Mouse (Mus musculus) limb, embryonic 12.5 days (tissue): ENCODE results near the gene Eef1akmt2. TPM values are rescaled to one million over a fixed set of nuclear protein-coding genes. Genes with fewer than 3 reads are reported as not detected.

Source experiments
- ATAC-seq: fragments of 200-750 bp; cut with Nextera tagmentation; 2 replicates; pipeline ENCODE4 v1.8.0; 2017; ENCODE audit warnings: low read depth, moderate TSS enrichment; ENCODE audit not compliant: insufficient number of reproducible peaks, insufficient read depth, low FRiP score, low TSS enrichment
- H3K27ac ChIP-seq: fragments of 300-500 bp; sonication (generic); 2 replicates; pipeline ENCODE4 v1.5.1; 2016; ENCODE audit warnings: mild to moderate bottlenecking, moderate library complexity
- H3K27me3 ChIP-seq: fragments of 300-500 bp; sonication (generic); 2 replicates; pipeline ENCODE4 v1.6.1; 2016; ENCODE audit warnings: mild to moderate bottlenecking, moderate library complexity
- H3K36me3 ChIP-seq: fragments of 300-500 bp; sonication (generic); 2 replicates; pipeline ENCODE4 v1.6.1; 2016; ENCODE audit warnings: mild to moderate bottlenecking, moderate library complexity
- H3K4me1 ChIP-seq: fragments of 300-500 bp; sonication (generic); replicated peaks from 2 replicates; pipeline ENCODE4 v1.6.1; 2016
- H3K4me2 ChIP-seq: fragments of 300-500 bp; sonication (generic); 2 replicates; pipeline ENCODE4 v1.6.1; 2016; ENCODE audit warnings: mild to moderate bottlenecking, moderate library complexity
- H3K4me3 ChIP-seq: fragments of 300-500 bp; sonication (generic); replicated peaks from 2 replicates; pipeline ENCODE4 v1.5.1; 2016; ENCODE audit warnings: mild to moderate bottlenecking
- H3K9ac ChIP-seq: fragments of 300-500 bp; sonication (generic); replicated peaks from 2 replicates; pipeline ENCODE4 v1.6.1; 2016; ENCODE audit warnings: mild to moderate bottlenecking, moderate library complexity
- H3K9me3 ChIP-seq: fragments of 300-500 bp; sonication (generic); 2 replicates; pipeline ENCODE4 v1.6.1; 2016; ENCODE audit warnings: mild to moderate bottlenecking, moderate library complexity
- WGBS: fragments of 180-500 bp; shearing (Covaris S2); methylation state at CpG from one replicate; pipeline ENCODE4 v1.1.7; 2016; 5-methylcytosine and 5-hydroxymethylcytosine counted together
- polyA plus RNA-seq: library from polyadenylated mRNA; unstranded; fragments of >200 nt; fragmentation: Nextera tagmentation; extraction: Ambion mirVana; gene quantifications from 2 replicates; pipeline ENCODE4 v1.2.1, GENCODE M21; 2016

Gene Eef1akmt2
- polyA plus RNA-seq, 1 experiment from 2014 or later = 78.1 TPM

GRCm38 (mm10) chr7:132859042-132859958 is 6.8 kb upstream of the Eef1akmt2 start, which contains the start of gene Abraxas2:
Gene Abraxas2 (plus strand): TSS chr7:132859225.
- peak; percentile 90 for ATAC-seq
- H3K27ac ChIP-seq = peak within 1 kb of the TSS; percentile 87

GRCm38 (mm10) chr7:132858043-132858608 is 5.7 kb upstream of the Eef1akmt2 start:
- ATAC-seq = no peak
- Histone ChIP-seq H3K4me2 (no peak overlapping the region), H3K27me3 (no peaks in the 10 kb centered on the region), H3K9ac (no peak overlapping the region), H3K9me3 (no peaks in the 10 kb centered on the region), H3K27ac (no peak overlapping the region), H3K4me3 (no peak overlapping the region), H3K4me1 (peaks cover 19% of the 10 kb centered on the region), H3K36me3 (no peaks in the 10 kb centered on the region)
- 72% methylated on average over 5 of the region's 5 CpGs for WGBS

More at GRCm38 (mm10) chr7:132859042-132859958, 6.8 kb upstream of the Eef1akmt2 start, which contains the start of gene Abraxas2:
- Histone ChIP-seq H3K4me3 (peak within 1 kb of the TSS; percentile 97), H3K36me3 (no peaks in the 10 kb centered on the region), H3K9ac (peak within 1 kb of the TSS; percentile 92), H3K4me1 (peaks cover 18% of the 10 kb centered on the region), H3K4me2 (peak within 1 kb of the TSS; percentile 65), H3K9me3 (no peaks in the 10 kb centered on the region), H3K27me3 (no peaks in the 10 kb centered on the region)
- WGBS = under 1% methylated on average over 53 of the region's 53 CpGs

GRCm38 (mm10) chr7:132856083-132856482 is 3.6 kb upstream of the Eef1akmt2 start:
- no peaks in the 10 kb centered on the region for H3K27me3 ChIP-seq
- 89% methylated on average over 1 of the region's 1 CpGs for WGBS
- ATAC-seq = no peak
- H3K4me1 ChIP-seq = peaks cover 20% of the 10 kb centered on the region
- H3K9ac ChIP-seq = no peak overlapping the region
- H3K4me2 ChIP-seq = no peak overlapping the region
- no peak overlapping the region for H3K27ac ChIP-seq
- H3K9me3 ChIP-seq = no peaks in the 10 kb centered on the region
- no peaks in the 10 kb centered on the region for H3K36me3 ChIP-seq
- H3K4me3 ChIP-seq = no peak overlapping the region

DNA sequence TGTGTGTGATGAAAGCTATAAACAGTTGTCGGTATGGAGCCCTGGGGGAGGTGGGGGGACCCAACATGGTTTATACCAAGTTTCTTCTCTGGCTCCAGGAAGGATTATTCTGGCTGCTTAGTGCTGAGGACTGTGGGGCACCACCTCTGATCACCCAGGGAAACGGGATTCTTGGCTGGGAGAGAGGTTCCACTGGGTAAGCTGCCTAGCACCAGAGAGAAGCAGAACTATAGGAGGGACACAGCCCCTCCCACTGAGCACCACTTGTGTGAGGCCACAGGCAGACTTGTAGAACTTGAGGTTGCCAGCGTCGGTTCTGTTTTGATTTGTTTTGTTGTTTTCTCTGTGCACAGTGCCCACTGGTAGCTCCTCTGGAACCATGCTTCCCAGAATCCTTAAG is 1.5 kb upstream of the Eef1akmt2 start:
- H3K4me2 ChIP-seq = no peak overlapping the region
- WGBS = 45% methylated on average over 4 of the region's 4 CpGs
- H3K9me3 ChIP-seq = no peaks in the 10 kb centered on the region
- no peak for ATAC-seq
- H3K9ac ChIP-seq = no peak overlapping the region
- peaks cover 10% of the 10 kb centered on the region for H3K4me1 ChIP-seq
- no peaks in the 10 kb centered on the region for H3K27me3 ChIP-seq
- peaks cover 17% of the 10 kb centered on the region for H3K36me3 ChIP-seq
- no peak overlapping the region for H3K4me3 ChIP-seq
- peak overlapping the region; percentile 41; the same call in 1 of the 2 replicates for H3K27ac ChIP-seq

GRCm38 (mm10) chr7:132853361-132853760 is 888 bp upstream of the Eef1akmt2 start:
- Histone ChIP-seq H3K27ac (peak overlapping the region; percentile 98; the same call in 1 of the 2 replicates), H3K27me3 (no peaks in the 10 kb centered on the region), H3K4me2 (no peak overlapping the region), H3K4me3 (no peak overlapping the region), H3K9ac (no peak overlapping the region), H3K36me3 (peaks cover 22% of the 10 kb centered on the region), H3K9me3 (no peaks in the 10 kb centered on the region), H3K4me1 (peaks cover 10% of the 10 kb centered on the region)
- no peak for ATAC-seq
- WGBS = 38% methylated on average over 6 of the region's 6 CpGs

- 94% methylated on average over 3 of the region's 3 CpGs for WGBS
- no peaks in the 10 kb centered on the region for H3K9me3 ChIP-seq
- H3K4me1 ChIP-seq = no peaks in the 10 kb centered on the region
- no peaks in the 10 kb centered on the region for H3K27me3 ChIP-seq
- H3K27ac ChIP-seq = no peak overlapping the region
- H3K4me3 ChIP-seq = no peak overlapping the region
- no peak overlapping the region for H3K4me2 ChIP-seq
- ATAC-seq = no peak
- no peak overlapping the region for H3K9ac ChIP-seq
- peaks cover 71% of the 10 kb centered on the region for H3K36me3 ChIP-seq
Observed at GRCm38 (mm10) chr7:132843152-132843551, 9.3 kb downstream of the Eef1akmt2 start.

GRCm38 (mm10) chr7:132842455-132842854 is 10.0 kb downstream of the Eef1akmt2 start:
- Histone ChIP-seq H3K9ac (no peak overlapping the region), H3K9me3 (no peaks in the 10 kb centered on the region), H3K27ac (no peak overlapping the region), H3K27me3 (no peaks in the 10 kb centered on the region), H3K36me3 (peaks cover 64% of the 10 kb centered on the region), H3K4me1 (no peaks in the 10 kb centered on the region), H3K4me3 (no peak overlapping the region), H3K4me2 (no peak overlapping the region)
- no peak for ATAC-seq
- WGBS = 94% methylated on average over 1 of the region's 1 CpGs

DNA sequence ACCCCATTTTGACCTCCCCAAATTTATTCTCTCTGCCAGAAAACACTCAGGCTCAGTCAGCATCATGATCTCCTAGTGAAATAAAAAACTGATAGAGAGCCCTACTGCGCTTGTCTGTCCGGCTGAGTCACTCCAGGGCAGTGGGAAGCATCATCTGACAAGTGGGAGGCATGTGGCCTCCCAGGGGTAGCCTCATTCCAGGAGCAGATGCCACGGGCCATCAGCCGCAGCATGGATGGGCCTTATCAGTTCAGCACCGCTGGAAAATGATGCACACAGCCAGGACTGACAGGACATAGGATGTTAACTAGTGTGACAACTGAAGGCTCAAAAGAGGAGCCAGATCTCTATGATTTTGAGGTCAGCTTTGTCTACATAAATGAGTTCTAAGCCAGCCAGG is 11.2 kb downstream of the Eef1akmt2 start:
- H3K27me3 ChIP-seq = no peaks in the 10 kb centered on the region
- peaks cover 57% of the 10 kb centered on the region for H3K36me3 ChIP-seq
- no peak overlapping the region for H3K4me2 ChIP-seq
- H3K27ac ChIP-seq = no peak overlapping the region
- 85% methylated on average over 5 of the region's 5 CpGs for WGBS
- H3K4me1 ChIP-seq = no peaks in the 10 kb centered on the region
- no peak overlapping the region for H3K9ac ChIP-seq
- H3K4me3 ChIP-seq = no peak overlapping the region
- ATAC-seq = no peak
- no peaks in the 10 kb centered on the region for H3K9me3 ChIP-seq

GRCm38 (mm10) chr7:132830955-132831354 is 21.5 kb downstream of the Eef1akmt2 start:
- no peak overlapping the region for H3K9ac ChIP-seq
- peaks cover 11% of the 10 kb centered on the region for H3K4me1 ChIP-seq
- ATAC-seq = peak; percentile 37; the same call in 1 of the 2 replicates
- H3K4me3 ChIP-seq = no peak overlapping the region
- WGBS = 23% methylated on average over 4 of the region's 4 CpGs
- H3K27me3 ChIP-seq = no peaks in the 10 kb centered on the region
- H3K36me3 ChIP-seq = peaks cover 51% of the 10 kb centered on the region
- H3K9me3 ChIP-seq = no peaks in the 10 kb centered on the region
- no peak overlapping the region for H3K4me2 ChIP-seq
- no peak overlapping the region for H3K27ac ChIP-seq

GRCm38 (mm10) chr7:132824346-132825022 is 28.0 kb downstream of the Eef1akmt2 start:
- Histone ChIP-seq H3K27ac (no peak overlapping the region), H3K9ac (no peak overlapping the region), H3K36me3 (peaks cover 43% of the 10 kb centered on the region), H3K27me3 (no peaks in the 10 kb centered on the region), H3K4me1 (no peaks in the 10 kb centered on the region), H3K9me3 (no peaks in the 10 kb centered on the region), H3K4me3 (no peak overlapping the region), H3K4me2 (no peak overlapping the region)
- no peak for ATAC-seq
- 23% methylated on average over 1 of the region's 1 CpGs for WGBS

DNA sequence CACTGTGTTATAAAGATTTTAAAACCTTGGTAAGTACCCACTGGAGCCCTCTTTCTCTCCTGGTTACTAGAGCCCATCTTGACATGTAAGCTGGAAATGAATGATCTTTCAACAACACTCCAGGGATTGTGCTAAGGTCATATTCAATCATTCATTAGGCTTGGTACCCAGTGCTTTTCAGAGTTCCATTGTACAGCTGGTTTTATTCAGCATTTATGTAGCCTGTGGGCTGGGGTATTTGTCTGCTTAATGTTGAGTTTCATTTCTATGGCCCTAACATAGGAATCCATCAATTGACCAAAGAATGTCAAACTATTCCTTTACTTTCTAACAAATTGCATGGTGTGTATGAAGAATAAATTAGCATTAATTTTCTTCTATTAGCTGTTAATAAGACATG is 28.6 kb downstream of the Eef1akmt2 start:
- no peak overlapping the region for H3K9ac ChIP-seq
- no peak overlapping the region for H3K4me2 ChIP-seq
- H3K27me3 ChIP-seq = no peaks in the 10 kb centered on the region
- H3K27ac ChIP-seq = no peak overlapping the region
- no peaks in the 10 kb centered on the region for H3K9me3 ChIP-seq
- ATAC-seq = no peak
- peaks cover 43% of the 10 kb centered on the region for H3K36me3 ChIP-seq
- H3K4me1 ChIP-seq = no peaks in the 10 kb centered on the region
- H3K4me3 ChIP-seq = no peak overlapping the region
